Mouse (Mus musculus) bone marrow macrophage, adult 2 months (primary cell): ENCODE results near the gene Dlgap5. TPM values are rescaled to one million over a fixed set of nuclear protein-coding genes. Genes with fewer than 3 reads are reported as not detected.
A peak's percentile ranks its signal among the peaks of the same experiment; 100 is the strongest.

Experiments used
- H3K27ac ChIP-seq: 2 replicates; pipeline ENCODE4 v1.5.1; 2012; ENCODE audit warnings: low read depth, low read length; ENCODE audit not compliant: insufficient read depth
- H3K4me1 ChIP-seq: 2 replicates; pipeline ENCODE4 v1.6.1; 2012; ENCODE audit warnings: low read length; ENCODE audit not compliant: control insufficient read depth, insufficient read depth
- H3K4me3 ChIP-seq: 2 replicates; pipeline ENCODE4 v1.5.1; 2012; ENCODE audit warnings: mild to moderate bottlenecking, low read length, moderate library complexity; ENCODE audit not compliant: insufficient read depth
- CTCF ChIP-seq: IDR thresholded peaks from 2 replicates; pipeline ENCODE4 v1.5.1; 2012; ENCODE audit warnings: low read depth, mild to moderate bottlenecking, low read length, moderate library complexity
- POLR2A ChIP-seq: IDR thresholded peaks from 2 replicates; pipeline ENCODE4 v1.6.1; 2012; ENCODE audit warnings: mild to moderate bottlenecking, low read depth, low read length, borderline replicate concordance
- polyA plus RNA-seq: library from polyadenylated mRNA; stranded (reverse); fragments of >200 nt; gene quantifications from 2 replicates; pipeline ENCODE4 v1.2.4, GENCODE M21; 2012; ENCODE audit not compliant: missing spikeins, insufficient read depth, insufficient read length

Gene Dlgap5
- polyA plus RNA-seq, 1 experiment, result 22.7 TPM

GRCm38 (mm10) chr14:47354948-47355347 is 63.3 kb downstream of the Dlgap5 start:
- Histone ChIP-seq H3K4me3 (no peak overlapping the region), H3K27ac (peak overlapping the region; percentile 80), H3K4me1 (peaks cover 74% of the 10 kb centered on the region)
- TF ChIP-seq POLR2A (no peak), CTCF (no peak)

- TF ChIP-seq CTCF (peak; percentile 81), POLR2A (no peak)
- H3K4me1 ChIP-seq, result peaks cover 74% of the 10 kb centered on the region
- H3K4me3 ChIP-seq, result no peak overlapping the region
- H3K27ac ChIP-seq, result peak overlapping the region; percentile 80
Observed at GRCm38 (mm10) chr14:47354111-47354577, 64.1 kb downstream of the Dlgap5 start.

GRCm38 (mm10) chr14:47353240-47353639 is 65.0 kb downstream of the Dlgap5 start:
- peak overlapping the region; percentile 30 for H3K27ac ChIP-seq
- peaks cover 77% of the 10 kb centered on the region for H3K4me1 ChIP-seq
- TF ChIP-seq POLR2A (no peak), CTCF (no peak)
- H3K4me3 ChIP-seq, result no peak overlapping the region

GRCm38 (mm10) chr14:47352272-47352671 is 65.9 kb downstream of the Dlgap5 start:
- peak overlapping the region; percentile 97 for H3K27ac ChIP-seq
- TF ChIP-seq POLR2A, result no peak
- TF ChIP-seq CTCF, result no peak
- peaks cover 73% of the 10 kb centered on the region for H3K4me1 ChIP-seq

GRCm38 (mm10) chr14:47350974-47351373 is 67.2 kb downstream of the Dlgap5 start:
- Histone ChIP-seq H3K27ac (peak overlapping the region; percentile 97), H3K4me3 (no peak overlapping the region), H3K4me1 (peaks cover 64% of the 10 kb centered on the region)
- TF ChIP-seq CTCF (no peak), POLR2A (no peak)

More at GRCm38 (mm10) chr14:47352272-47352671, 65.9 kb downstream of the Dlgap5 start:
- no peak overlapping the region for H3K4me3 ChIP-seq

GRCm38 (mm10) chr14:47346715-47347114 is 71.5 kb downstream of the Dlgap5 start:
- H3K4me1 ChIP-seq, result peaks cover 40% of the 10 kb centered on the region
- H3K4me3 ChIP-seq, result no peak overlapping the region
- TF ChIP-seq POLR2A, result no peak
- no peak for TF ChIP-seq CTCF
- no peak overlapping the region for H3K27ac ChIP-seq

- Histone ChIP-seq H3K27ac (no peak overlapping the region), H3K4me1 (peaks cover 9% of the 10 kb centered on the region), H3K4me3 (no peak overlapping the region)
- no peak for TF ChIP-seq POLR2A
- no peak for TF ChIP-seq CTCF
Observed at GRCm38 (mm10) chr14:47341811-47342291, 76.4 kb downstream of the Dlgap5 start.

GRCm38 (mm10) chr14:47340231-47340925 is 77.8 kb downstream of the Dlgap5 start:
- no peak overlapping the region for H3K4me3 ChIP-seq
- no peak for TF ChIP-seq CTCF
- TF ChIP-seq POLR2A, result no peak
- no peak overlapping the region for H3K27ac ChIP-seq
- peaks cover 18% of the 10 kb centered on the region for H3K4me1 ChIP-seq

Other genes starting within 250 kb of the Dlgap5 start
- 10.0 and 12.9 TPM in 2 replicates for gene Gch1, start 229.0 kb downstream of the Dlgap5 start, polyA plus RNA-seq
- gene Wdhd1, start 141.6 kb downstream of the Dlgap5 start, polyA plus RNA-seq, result 11.6 and 16.7 TPM in 2 replicates
- gene Socs4, start 141.5 kb downstream of the Dlgap5 start, polyA plus RNA-seq, result 21.9 and 22.6 TPM in 2 replicates
- gene Mapk1ip1l, start 120.1 kb downstream of the Dlgap5 start, polyA plus RNA-seq, result 58.0 and 60.7 TPM in 2 replicates
- 4,409 and 4,976 TPM in 2 replicates for gene Lgals3, start 50.7 kb downstream of the Dlgap5 start, polyA plus RNA-seq
- gene Fbxo34, start 32.0 kb upstream of the Dlgap5 start, polyA plus RNA-seq, result 15.3 and 17.6 TPM in 2 replicates
- 14.0 and 16.7 TPM in 2 replicates for gene Atg14, start 152.2 kb upstream of the Dlgap5 start, polyA plus RNA-seq
- 25.4 and 41.7 TPM in 2 replicates for gene Ktn1, start 230.0 kb upstream of the Dlgap5 start, polyA plus RNA-seq